Mouse (Mus musculus) thymus, postnatal 25 days (tissue): ENCODE data around the gene Kbtbd7.
"Not testable (repeated sequence)": the region's sequence is repeated elsewhere in the genome, so short reads cannot be mapped to it uniquely, and the experiment has no call there.

ENCODE experiments used
- DNase-seq: peaks from one replicate; pipeline ENCODE4 v3.0.0; 2022

Gene Kbtbd7

DNA sequence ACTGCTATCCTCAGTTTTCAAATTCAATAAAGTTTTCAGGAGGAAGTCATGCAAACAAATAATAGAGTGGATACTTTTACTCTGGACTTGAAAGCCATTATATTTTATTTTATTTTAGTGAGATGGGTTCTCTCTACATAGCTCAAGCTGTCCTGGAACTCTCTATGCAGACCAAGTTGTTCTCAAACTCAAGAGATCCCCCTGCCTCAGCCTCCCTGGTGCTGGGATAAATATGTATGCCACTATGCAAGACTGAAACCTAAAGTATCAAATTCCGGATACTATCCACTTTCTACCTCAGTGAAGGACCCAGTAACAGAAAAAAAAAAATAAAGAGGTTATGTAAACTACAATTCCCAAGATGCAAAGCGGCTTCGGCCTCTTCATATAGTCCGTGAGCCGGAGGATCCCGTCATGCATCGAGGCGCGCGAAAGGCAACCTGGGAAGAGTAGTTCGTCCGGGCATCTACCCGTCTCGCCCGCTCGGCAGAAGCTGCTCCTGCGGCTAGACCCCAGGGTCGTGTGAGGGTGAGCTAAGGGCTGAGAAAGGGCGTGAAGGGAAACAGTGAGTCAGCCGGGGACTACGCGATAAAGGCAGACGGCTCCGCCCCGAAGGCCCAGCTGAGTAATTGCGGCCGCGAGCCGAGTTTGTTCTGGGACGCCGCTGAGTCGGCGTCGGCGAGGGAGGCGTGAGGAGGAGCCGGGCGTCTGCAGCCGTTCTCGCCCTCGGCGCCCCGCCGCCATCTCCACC, at the start of gene Kbtbd7:
TSS of gene Kbtbd7 (plus strand) at position 533 of the 751 bp plus-strand sequence.
- DNase-seq, result peak; percentile 93

DNA sequence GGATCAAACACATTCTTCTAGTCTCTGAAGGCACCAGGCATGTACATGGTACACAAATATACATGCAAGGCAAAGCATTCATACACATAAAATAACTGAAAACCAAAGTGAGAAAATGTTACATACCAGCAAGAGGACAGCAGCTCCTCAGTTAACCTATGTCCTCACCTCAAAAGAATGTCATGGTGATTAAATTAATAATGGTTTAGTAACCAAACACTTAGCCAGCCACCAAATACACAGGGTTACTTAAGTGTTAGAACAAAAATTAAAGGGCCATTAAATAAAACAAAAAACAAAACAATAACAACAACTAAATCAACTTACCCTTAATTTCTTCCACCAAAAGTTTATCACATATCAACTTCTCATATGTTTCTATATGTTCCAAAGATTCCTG, 49.3 kb upstream of the Kbtbd7 start:
- DNase-seq, result no peak

DNA sequence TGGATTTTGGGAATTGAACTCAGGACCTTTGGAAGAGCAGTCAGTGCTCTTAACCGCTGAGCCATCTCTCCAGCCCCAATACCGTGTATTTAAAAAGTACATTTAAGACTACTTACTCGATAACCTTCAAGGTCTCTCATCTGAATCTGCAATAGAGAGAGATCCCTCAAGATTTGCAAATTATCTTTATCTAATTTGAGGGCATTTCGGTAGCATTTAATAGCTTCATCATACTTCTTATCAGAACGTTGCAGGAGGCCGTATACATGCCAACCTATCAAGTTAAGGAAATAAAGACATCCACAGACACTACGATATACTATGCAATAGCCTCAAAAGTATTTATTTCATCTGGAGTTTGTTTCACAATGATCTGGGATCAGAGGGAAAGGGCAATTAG, 43.2 kb upstream of the Kbtbd7 start:
- no peak for DNase-seq

DNA sequence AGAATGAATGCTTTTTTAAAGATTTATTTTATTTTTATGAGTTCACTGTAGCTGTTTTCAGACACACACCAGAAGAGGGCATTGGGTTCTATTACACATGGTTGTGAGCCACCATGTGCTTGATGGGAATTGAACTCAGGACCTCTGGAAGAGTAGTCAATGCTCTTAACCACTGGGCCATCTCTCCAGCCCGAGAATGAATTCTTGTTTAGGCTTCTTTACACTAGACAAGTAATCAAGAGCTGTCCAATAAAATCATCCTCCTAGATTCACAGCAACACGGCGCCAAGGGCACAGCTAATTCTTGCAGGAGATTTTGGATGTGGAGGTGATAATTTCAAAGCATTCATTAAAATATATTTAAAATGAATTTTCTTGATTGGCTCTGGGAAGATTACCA, 38.0 kb upstream of the Kbtbd7 start:
- DNase-seq, result no peak

DNA sequence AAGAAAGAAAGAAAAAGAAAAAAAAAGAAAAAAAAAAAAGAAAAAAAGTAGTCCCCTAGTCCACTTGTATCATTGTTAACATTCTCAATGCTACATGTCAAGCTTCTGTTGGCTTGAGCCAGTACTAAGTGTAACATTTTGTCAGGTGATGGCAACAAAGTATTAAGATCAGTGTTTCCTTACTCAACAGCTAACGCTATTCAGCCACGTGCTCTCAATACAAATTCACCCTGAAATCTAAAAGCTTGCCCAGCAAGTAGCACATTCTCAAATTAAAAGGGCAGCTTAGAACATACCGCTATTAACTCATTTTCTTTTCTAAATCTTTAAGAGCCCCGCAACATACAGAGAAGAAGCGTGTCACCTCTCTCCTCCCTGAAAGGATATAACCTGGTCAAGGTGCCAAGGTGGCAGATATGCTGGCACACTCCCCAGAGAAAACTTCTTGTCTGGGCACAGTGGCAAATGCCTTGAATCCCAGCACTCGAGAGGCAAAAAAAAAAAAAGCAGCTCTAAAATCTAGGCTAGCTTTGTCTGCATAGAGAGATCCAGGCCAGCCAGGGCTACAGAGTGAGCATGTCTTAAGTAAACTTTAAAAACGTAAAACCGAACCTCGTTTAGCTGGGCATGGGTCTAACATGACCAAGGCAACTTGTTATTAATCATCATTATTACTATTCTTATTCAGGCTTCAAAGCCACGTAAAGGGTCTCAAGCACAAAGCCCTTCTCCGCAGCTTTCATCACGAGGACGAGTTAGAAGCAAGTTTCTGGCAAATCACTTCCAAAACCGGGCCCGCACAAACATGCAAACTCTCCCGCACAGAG, 36.7 kb upstream of the Kbtbd7 start:
- DNase-seq, result peak; percentile 16

DNA sequence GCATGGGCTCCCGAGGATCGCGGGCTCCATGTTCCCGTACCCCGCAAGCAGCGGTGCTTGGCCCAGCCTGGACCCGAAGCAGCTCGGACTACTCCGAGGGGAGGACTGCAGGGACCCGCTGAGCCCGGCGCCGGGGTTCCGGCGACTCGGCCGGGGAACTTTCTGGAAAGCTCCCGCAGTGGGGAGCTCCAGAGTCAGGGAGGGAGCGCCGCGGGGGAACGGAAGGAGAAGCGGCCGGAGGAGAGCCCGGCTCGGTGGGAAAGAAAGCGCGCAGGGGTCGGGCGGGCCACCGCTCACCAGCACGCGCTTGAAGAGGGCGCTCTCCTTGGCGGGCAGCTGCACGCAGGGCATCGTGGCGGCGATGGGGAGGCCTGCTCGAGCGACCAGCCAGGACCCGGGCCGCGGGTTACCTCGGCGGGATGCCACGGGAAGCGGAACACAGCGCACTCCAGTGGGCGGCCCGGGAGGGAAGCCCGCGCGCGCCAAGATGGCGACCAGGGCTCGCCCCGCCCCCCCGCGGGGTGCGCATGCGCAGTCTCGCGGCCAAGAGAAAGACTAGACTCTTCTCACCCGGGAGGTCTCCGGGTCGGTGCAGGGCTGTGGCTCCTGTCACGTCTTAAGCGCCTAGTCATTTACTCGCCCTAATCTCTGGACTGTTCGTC, 35.9 kb upstream of the Kbtbd7 start, which contains the start of gene Naa16:
TSS of gene Naa16 (minus strand) at position 514 of the 662 bp plus-strand sequence.
- peak; percentile 97 for DNase-seq

DNA sequence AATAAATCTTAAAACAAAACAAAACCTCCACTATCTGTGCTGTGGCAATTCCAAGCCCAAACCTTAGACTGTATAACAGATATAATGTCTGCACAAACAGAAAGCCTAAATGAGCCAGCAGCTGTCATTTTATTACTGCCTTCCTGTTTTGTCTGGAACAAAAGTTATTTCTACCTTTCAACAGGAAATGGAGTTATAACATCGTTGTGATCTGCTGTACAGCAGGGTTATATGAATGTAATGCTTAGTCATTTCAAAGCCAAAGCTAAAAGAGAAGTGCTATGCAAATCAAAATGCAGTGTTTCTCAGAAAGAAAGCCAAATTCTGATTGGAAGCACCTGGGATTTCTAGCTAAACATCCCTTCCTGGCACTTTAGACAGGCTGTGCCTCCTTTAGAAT, 33.0 kb upstream of the Kbtbd7 start:
- DNase-seq, result no peak

DNA sequence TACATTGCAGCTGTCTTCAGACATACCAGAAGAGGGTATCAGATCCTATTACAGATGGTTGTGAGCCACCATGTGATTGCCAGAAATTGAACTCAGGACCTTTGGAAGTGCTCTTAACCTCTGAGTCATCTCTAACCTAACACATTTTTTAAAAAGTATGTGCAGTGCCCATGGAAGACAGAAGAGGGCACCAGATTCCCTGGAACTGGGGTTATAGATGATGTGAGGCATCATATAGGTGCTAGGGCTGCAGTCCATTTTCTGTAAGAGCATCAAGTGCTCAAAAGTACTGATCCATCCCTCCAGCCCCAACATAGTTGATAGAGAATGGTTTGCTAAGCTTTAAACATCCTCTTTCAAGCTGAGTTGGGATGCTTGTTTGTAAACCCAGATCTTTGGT, 31.7 kb upstream of the Kbtbd7 start:
- DNase-seq, result peak; percentile 64

DNA sequence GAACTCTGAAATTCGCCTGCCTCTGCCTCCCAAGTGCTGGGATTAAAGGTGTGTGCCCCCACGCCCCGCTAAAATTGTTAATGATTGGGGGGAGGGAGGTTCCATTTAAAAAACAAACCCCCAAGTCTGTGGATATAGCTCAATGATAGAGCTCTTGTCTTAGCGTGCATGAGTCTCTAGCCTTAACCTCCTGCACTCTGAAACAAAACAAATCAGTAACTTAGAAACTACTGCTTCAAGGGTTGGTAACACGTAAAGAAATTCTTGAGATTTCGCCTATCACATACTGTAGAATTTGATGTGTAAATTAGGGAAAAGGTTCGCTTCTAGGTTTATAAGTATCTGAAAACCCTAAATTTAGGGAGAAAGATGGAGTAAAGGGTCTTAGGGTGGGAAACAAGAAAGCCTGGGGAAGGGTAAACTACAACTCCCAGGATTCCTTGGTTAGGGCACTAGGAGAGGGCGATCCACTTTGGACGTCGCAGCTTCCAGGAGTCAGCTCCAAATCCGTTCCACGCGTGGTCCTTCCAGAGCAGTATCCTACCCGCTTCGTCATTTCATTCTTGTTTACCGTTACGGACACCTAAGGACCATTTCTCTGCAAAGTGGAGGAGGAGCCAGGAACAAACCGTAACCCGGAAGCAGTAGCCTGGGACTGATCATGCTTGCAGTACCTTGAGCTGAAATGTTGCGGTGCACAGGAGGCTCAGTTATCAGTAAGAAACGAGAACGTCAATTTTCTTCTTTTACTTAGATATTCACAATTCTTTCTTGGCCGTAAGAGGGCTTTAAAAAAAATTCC, 28.8 kb upstream of the Kbtbd7 start, which contains the start of gene Mtrf1:
TSS of gene Mtrf1 (plus strand) at position 452 of the 802 bp plus-strand sequence.
- DNase-seq, result peak; percentile 72

DNA sequence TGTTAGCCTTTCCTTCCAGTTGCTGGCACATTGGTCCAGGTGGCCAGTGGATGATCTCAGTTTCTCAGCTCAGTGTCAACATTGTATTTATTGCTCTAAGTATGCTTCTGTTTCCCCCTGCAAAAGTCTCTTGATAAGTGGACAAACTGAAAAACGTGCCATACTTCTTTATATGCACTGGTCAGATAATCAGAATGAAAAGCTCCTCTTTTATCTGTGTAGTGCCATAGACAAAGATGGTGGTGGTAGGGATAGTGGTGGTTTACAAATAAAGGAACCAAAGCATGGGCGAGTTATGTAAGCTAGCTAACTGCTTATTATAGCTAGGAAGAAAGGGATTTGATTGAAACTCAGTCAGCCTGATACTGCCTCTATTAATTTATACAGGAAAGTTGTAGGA, 18.7 kb upstream of the Kbtbd7 start:
- DNase-seq, result no peak

DNA sequence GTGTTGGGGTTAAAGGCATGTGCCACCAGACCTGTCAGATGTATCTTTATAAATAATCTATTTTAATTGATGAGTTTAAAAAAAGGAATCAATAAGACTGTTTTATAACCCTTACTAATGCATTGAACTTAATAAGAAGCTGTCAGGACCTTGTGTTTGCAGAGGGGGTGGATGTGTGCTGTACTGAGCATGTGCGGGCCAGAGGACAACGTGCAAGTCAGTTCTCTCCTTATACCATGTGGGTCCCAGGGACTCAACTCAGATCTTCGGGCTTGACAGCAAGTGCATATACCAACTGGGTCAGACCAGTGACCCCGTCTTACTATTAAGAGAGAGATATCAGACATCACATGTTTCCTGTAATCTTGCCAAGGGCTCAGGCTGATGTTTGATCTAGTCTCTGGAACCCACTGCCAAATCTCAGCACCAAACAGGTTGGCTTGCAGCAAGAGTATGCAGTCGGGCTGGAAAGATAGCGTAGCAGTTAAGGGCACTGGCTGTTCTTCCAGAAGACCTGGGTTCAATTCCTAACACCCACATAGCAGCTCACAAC, 17.0 kb upstream of the Kbtbd7 start:
- no peak for DNase-seq

DNA sequence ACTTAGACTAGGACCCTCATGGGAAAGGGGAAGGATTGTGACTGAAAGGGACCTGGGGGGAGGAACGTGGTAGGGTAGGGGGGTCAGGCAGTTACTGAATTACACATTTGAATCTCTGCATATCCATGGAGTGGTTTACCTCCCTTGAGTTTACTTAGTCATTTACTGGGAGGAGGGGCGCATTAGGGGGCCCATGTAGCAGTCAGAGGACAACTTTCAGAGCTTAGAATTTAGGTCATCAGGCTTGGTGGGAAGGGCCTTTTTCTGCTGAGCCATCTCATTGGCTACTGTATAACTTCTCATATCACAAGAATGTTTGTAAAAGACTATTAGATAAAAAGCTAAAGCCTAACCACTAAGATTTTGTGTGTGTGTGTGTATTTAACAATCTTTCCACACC, 15.6 kb upstream of the Kbtbd7 start:
- no peak for DNase-seq

DNA sequence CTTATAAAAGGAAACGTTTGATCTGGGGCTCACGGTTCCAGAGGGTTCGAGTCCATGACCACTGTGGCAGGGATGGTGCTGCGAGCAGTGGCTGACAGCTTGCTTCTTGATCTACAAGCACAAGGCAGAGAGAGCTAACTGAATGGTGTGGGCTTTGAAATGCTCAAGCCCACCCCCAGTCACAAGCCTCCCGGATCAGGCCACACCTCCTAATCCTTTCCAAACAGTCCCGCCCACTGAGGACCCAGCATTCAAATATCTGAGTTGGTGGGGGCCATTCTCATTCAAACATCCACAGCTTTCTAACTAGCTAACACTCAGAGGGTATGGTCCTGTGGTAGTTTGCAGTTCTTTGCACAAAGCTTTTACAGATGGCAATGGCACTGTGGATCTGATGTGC, 13.2 kb upstream of the Kbtbd7 start:
- DNase-seq, result no peak

DNA sequence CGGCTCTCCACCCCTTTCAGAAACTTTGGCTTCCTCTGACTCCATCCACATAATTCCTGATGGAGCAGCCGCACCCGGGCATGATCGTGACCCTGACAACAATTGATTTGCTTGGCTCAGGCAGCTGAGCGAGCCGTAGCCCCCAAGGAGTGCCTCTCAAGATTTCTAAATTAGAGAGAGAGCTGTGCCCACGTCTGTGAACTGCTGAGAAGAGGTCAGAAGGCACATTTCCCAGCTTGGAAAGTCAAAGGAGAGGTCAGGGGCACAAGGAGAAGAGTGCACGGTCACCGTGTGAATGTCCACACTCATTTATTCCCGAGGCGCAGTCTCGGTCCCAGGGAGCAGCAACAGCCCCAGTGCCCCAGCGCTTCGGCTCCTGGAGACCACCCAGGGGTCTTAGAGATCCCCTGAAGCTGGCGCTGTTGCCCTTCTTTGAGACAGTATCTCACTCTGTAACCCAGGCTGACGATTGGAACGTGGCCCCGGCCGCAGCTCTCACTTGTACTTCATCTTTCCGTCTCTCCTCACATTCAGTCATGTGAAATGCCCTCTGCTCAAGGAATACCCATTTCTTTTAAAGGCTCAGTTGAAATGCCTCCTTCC, 6.1 kb upstream of the Kbtbd7 start:
- no peak for DNase-seq

DNA sequence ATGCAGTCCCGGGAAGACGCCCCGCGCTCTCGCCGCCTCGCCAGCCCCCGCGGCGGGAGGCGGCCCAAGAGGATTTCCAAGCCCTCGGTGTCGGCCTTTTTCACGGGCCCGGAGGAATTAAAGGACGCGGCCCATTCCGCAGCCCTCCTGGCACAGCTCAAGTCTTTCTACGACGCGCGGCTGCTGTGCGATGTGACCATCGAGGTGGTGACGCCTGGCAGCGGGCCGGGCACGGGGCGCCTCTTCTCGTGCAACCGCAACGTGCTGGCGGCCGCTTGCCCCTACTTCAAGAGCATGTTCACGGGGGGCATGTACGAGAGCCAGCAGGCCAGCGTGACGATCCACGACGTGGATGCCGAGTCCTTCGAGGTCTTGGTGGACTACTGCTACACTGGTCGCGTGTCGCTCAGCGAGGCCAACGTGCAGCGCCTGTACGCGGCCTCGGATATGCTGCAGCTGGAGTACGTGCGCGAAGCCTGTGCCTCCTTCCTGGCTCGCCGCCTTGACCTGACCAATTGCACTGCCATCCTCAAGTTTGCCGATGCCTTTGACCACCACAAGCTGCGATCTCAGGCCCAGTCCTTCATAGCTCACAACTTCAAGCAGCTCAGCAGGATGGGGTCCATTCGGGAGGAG, 537 bp downstream of the Kbtbd7 start:
- DNase-seq, result not testable (repeated sequence)

DNA sequence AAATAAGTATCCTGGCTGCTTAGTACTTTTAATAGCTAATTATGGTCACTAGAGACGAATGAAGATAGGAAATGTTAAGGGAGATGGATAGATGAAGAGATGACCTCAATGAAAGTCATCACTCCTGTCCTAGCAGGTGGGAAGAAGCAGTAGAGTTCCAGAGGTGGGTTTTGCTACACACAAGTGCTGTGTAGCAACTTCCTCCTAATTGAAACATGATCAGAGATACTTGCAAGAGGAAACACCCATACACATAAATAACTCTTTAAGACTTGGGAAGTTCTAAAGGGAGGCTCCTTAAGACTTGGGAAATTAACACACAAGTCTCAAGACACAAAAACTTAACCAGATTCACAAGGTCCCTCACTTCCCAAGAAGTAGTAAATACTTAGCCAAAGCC, 7.8 kb downstream of the Kbtbd7 start:
- DNase-seq, result no peak

DNA sequence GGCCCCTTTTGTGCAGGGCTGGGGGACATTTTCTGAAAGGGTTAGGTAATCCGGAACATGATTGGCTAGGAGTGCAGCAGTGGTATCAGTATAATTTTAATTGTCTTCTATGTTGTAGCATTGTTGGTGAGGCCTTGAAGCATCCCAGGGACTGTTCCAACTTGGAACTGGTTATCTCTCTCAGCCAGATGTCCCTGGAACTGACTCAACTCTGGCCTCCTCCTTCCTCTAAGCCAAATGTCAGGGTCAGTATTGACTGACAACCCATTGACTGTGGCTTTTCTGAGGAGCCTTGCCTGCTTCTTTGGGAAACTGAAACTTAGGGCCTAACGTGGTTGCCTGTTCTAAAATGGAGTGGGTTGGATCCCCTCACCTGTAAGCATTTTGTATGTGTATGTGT, 14.3 kb downstream of the Kbtbd7 start:
- no peak for DNase-seq

DNA sequence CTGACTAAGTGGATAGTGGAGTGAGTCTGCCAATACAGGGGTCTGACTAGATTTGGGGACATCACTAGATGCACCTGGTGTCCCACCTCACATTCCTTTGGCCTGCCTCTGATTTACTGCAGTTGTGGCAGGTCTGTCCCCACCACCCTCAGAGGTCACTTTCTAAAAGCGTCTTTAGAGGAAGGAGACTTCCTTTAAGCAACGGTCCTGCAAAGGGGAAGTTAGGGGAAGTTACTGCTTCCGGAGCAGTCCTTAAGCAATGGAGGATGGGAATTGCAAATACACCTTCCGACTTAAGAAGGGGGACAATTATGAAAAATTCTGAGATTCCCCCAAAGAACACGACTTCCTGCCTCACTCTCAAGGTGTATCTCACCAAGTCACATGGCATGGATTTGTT, 15.1 kb downstream of the Kbtbd7 start:
- no peak for DNase-seq

DNA sequence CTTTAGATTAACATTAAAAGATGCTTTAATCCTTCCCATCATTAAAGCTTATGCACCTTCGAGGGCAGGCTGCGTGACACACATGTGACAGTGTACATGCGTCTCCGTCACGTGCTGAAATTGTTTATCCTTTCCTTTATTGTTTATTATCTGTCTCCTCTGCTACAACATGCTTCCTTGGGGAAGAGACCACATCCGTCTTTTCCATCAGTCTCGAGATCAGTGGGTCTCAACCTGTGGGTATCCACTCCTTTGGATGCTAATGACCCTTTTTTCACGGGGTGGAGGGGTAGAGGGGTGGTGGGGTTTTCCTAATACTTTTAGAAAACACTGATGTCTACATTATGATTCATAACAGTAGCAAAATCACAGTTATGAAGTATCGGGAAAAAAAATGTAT, 18.3 kb downstream of the Kbtbd7 start:
- DNase-seq, result no peak

DNA sequence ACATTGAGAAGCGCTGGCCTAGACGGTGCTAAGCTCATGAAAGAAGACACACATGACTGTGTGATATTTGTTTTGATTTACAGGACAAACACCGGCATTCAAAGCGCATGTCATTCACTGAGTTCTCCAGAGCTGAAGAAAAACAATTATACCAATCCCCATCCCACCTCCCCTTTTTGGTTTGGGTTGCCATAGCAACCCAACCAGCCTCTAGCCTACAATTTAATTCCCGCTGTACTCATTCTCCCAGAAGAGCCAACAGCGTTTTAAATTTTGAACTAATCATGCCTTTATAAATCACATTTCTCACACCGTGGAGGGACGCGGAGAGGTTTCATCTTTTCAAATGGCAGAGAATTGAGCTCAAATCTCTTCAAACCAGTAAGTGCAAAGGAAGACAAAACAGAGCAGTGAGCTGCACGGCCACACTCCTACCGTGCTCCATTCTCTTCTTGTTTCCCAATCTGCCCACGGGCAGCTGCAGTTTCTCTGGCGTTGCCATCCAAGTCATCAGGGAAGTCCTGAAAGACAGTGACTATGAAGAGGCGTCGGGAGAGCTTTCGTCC, 18.8 kb downstream of the Kbtbd7 start:
- no peak for DNase-seq
